Mouse (Mus musculus) kidney, postnatal 0 days (tissue): Measurements from ENCODE around the gene Ripor2. TPM values are rescaled to one million over a fixed set of nuclear protein-coding genes. Genes with fewer than 3 reads are reported as not detected.
A peak's percentile ranks its signal among the peaks of the same experiment; 100 is the strongest.

Source experiments
- ATAC-seq: fragments of 200-750 bp; cut with Nextera tagmentation; replicated peaks from 2 replicates; pipeline ENCODE4 v1.8.0; 2017; ENCODE audit warnings: low read depth, moderate number of reproducible peaks, moderate TSS enrichment, moderate library complexity; ENCODE audit not compliant: low FRiP score
- DNase-seq: peaks from one replicate; pipeline ENCODE4 v3.0.0-alpha.2; 2016; ENCODE audit warnings: low spot score
- H3K27ac ChIP-seq: fragments of 300-500 bp; sonication (generic); 2 replicates; pipeline ENCODE4 v1.5.1; 2014; ENCODE audit warnings: mild to moderate bottlenecking
- H3K27me3 ChIP-seq: fragments of 300-500 bp; sonication (generic); 2 replicates; pipeline ENCODE4 v1.6.1; 2014; ENCODE audit warnings: low read length, mixed read lengths; ENCODE audit not compliant: insufficient read depth
- H3K36me3 ChIP-seq: fragments of 300-500 bp; sonication (generic); 2 replicates; pipeline ENCODE4 v1.6.1; 2014; ENCODE audit warnings: low read length, mixed read lengths; ENCODE audit not compliant: insufficient read depth
- H3K4me1 ChIP-seq: fragments of 300-500 bp; sonication (generic); replicated peaks from 2 replicates; pipeline ENCODE4 v1.6.1; 2014; ENCODE audit warnings: antibody characterized with exemption, low read length, mixed read lengths; ENCODE audit not compliant: insufficient read depth
- H3K4me2 ChIP-seq: fragments of 300-500 bp; sonication (generic); 2 replicates; pipeline ENCODE4 v1.6.1; 2014; ENCODE audit warnings: mild to moderate bottlenecking, low read length, moderate library complexity, mixed read lengths
- H3K4me3 ChIP-seq: fragments of 300-500 bp; sonication (generic); replicated peaks from 2 replicates; pipeline ENCODE4 v1.5.1; 2014; ENCODE audit warnings: low read depth, low read length
- H3K9ac ChIP-seq: fragments of 300-500 bp; sonication (generic); 2 replicates; pipeline ENCODE4 v1.6.1; 2014; ENCODE audit warnings: low read depth, low read length
- H3K9me3 ChIP-seq: fragments of 300-500 bp; sonication (generic); replicated peaks from 2 replicates; pipeline ENCODE4 v1.6.1; 2016; ENCODE audit warnings: low read length, inconsistent platforms, mixed read lengths
- CTCF ChIP-seq: IDR thresholded peaks from 2 replicates; pipeline ENCODE4 v1.5.1; 2016; ENCODE audit warnings: antibody characterized with exemption, low read depth, mild to moderate bottlenecking, moderate library complexity
- WGBS: fragments of 180-500 bp; shearing (Covaris S2); extraction: QIAGEN DNeasy Blood & Tissue Kit; methylation state at CpG from one replicate; pipeline ENCODE4 v1.1.7; 2014; 5-methylcytosine and 5-hydroxymethylcytosine counted together
- polyA plus RNA-seq: library from polyadenylated mRNA; unstranded; fragments of >200 nt; fragmentation: Nextera tagmentation; extraction: Ambion mirVana; gene quantifications from 2 replicates; pipeline ENCODE4 v1.2.1, GENCODE M21; 2015

The Ripor2 gene
- polyA plus RNA-seq, 1 experiment from 2014 or later, result 2.2 TPM

DNA sequence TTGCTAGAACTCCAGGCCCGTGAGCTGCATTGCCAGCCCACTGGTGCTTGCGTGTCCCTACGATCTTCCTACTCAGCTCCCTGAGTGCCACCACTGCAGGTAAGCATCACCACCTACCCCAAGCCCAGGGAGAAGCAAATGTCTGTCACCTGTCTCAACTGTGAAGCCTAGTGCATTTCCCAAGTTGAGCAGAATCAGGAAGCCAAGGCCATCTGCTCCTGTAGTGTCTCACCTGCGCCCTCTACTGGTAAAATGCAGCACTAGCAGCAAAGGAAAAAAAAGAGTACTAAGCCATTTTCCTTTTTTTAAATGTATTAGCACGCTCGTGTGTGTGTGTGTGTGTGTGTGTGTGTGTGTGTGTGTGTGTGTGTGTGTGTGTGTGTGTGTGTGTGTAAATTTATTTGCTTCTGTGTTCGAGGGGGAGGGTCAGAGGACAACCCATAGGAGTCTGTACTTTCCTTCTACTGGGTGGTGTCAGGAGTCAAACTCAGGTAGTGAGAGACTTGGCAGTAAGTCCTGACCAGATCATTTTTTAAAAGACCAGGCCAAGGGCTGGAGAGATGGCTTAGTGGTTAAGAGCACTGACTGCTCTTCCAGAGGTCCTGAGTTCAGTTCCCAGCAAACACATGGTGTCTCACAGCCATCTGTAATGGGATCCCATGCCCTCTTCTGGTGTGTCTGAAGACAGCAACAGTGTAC lies 194.3 kb downstream of the Ripor2 start:
- DNase-seq (peak; percentile 83), ATAC-seq (no peak)
- Histone ChIP-seq H3K4me2 (no peak overlapping the region), H3K4me1 (no peaks in the 10 kb centered on the region), H3K9ac (no peak overlapping the region), H3K36me3 (no peaks in the 10 kb centered on the region), H3K9me3 (no peaks in the 10 kb centered on the region), H3K27me3 (no peaks in the 10 kb centered on the region), H3K4me3 (no peak overlapping the region), H3K27ac (no peak overlapping the region)
- 54% methylated on average over 7 of the region's 7 CpGs for WGBS
- TF ChIP-seq CTCF, result peak; percentile 90

DNA sequence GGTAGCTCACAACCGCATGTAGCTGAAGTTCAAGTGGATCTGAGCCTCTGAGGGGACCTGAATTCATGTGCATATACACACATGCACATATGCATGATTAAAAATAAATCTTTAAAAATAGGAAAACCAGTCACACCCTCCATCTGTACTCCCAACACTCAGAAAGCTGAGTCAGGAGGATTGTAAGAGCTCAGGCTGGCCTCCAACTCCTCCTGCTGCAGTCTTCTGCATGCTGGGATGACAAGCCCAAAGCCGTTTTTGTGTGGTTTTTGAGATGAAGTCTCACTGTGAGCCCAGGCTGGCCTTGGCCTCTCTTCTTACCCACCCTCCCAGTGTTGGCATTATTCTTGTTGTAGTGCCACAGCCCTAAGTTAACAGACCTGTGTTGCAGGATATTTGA lies 196.0 kb downstream of the Ripor2 start:
- DNase-seq (no peak), ATAC-seq (no peak)
- H3K27me3 ChIP-seq, result no peaks in the 10 kb centered on the region
- H3K9ac ChIP-seq, result no peak overlapping the region
- H3K4me3 ChIP-seq, result no peak overlapping the region
- TF ChIP-seq CTCF, result no peak
- no peaks in the 10 kb centered on the region for H3K36me3 ChIP-seq
- no peaks in the 10 kb centered on the region; the same call in 1 of the 2 replicates for H3K4me1 ChIP-seq
- H3K27ac ChIP-seq, result no peak overlapping the region
- no peak overlapping the region for H3K4me2 ChIP-seq
- WGBS, result 79% methylated on average over 2 of the region's 2 CpGs
- no peaks in the 10 kb centered on the region for H3K9me3 ChIP-seq

DNA sequence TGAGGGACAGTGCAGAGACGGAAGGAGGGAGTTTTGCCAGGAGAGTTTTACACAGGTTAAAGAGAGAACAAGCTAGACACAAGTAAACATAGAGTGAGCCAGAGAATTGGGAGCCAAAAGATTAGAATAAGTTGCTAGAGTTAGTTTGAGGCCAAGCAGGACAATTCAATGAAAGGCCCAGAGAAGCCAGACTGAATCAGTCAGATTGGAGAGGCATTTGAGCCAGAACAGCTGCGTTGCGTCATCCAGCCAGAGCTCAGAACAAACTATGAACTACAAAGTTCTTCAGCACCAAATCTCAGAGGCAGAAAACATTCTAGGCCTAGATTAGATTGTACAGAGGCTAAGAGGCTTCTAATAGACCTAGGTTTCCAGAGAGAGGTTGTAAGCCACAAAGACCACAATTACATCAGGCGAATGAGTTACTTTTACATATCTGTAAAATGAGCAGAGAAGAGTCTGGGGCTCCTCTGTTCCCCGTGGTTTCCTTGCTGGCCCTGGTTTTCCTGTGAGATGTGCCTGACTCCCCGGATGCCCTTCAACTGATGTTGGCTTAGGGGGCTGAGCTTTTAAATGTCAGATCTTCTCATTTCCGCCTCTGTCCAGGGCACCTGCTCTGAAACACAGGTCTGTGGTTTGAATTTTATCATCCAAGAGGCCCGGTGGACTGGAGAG lies 196.9 kb downstream of the Ripor2 start:
- no peak for TF ChIP-seq CTCF
- no peak overlapping the region for H3K4me3 ChIP-seq
- no peak for ATAC-seq

DNA sequence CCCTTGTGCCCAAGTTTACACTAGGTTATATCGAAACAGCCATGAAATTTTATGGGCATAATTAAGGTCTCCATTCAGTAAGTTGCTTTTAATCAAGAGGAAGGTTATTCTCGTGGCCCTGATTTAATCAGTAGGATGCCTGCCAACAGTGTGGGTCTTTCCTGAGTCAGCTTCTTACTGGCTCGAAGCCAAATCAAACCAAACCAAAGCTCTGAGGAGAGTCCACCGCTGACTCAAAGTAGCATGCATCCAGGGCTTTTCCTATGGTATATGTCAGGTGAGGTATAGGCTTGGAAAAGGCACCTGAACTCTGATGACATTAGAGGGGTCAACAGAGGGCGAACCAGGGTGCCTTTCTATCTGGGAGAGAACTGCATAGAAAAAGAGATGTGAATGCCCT lies 199.9 kb downstream of the Ripor2 start:
- H3K9me3 ChIP-seq, result no peaks in the 10 kb centered on the region
- H3K36me3 ChIP-seq, result no peaks in the 10 kb centered on the region
- ATAC-seq, result no peak
- DNase-seq, result no peak
- H3K9ac ChIP-seq, result no peak overlapping the region
- H3K4me2 ChIP-seq, result no peak overlapping the region
- WGBS, result 44% methylated on average over 5 of the region's 5 CpGs
- no peak overlapping the region for H3K4me3 ChIP-seq
- no peak overlapping the region for H3K27ac ChIP-seq
- H3K4me1 ChIP-seq, result no peaks in the 10 kb centered on the region; the same call in 1 of the 2 replicates
- no peak for TF ChIP-seq CTCF
- H3K27me3 ChIP-seq, result no peaks in the 10 kb centered on the region

More for the DNA sequence above, 196.9 kb downstream of the Ripor2 start:
- no peaks in the 10 kb centered on the region; the same call in 1 of the 2 replicates for H3K4me1 ChIP-seq
- peak; percentile 15 for DNase-seq
- H3K36me3 ChIP-seq, result no peaks in the 10 kb centered on the region
- no peak overlapping the region for H3K9ac ChIP-seq
- H3K4me2 ChIP-seq, result no peak overlapping the region
- H3K9me3 ChIP-seq, result no peaks in the 10 kb centered on the region
- no peaks in the 10 kb centered on the region for H3K27me3 ChIP-seq
- H3K27ac ChIP-seq, result no peak overlapping the region
- 82% methylated on average over 8 of the region's 8 CpGs for WGBS

Other genes with a start within 250 kb of the Ripor2 start
- gene Armh2, start 159.0 kb downstream of the Ripor2 start, polyA plus RNA-seq, result not detected in 2 replicates
- gene Gmnn, start 179.7 kb downstream of the Ripor2 start, polyA plus RNA-seq, result 69.8 and 78.7 TPM in 2 replicates
- gene BC005537, start 219.5 kb downstream of the Ripor2 start, polyA plus RNA-seq, result 19.1 and 20.6 TPM in 2 replicates
- gene Acot13, start 249.4 kb downstream of the Ripor2 start, polyA plus RNA-seq, result 238 and 244 TPM in 2 replicates
- 50.8 and 51.8 TPM in 2 replicates for gene Tdp2, start 249.5 kb downstream of the Ripor2 start, polyA plus RNA-seq